Mouse (Mus musculus) forebrain, embryonic 10.5 days (tissue): Measurements from ENCODE around the gene Gm21954. TPM values are rescaled to one million over a fixed set of nuclear protein-coding genes. Genes with fewer than 3 reads are reported as not detected.

ENCODE experiments used
- DNase-seq: peaks from one replicate; pipeline ENCODE4 v3.0.0-alpha.2; 2017; ENCODE audit warnings: low spot score; ENCODE audit errors: extremely low spot score
- H3K27ac ChIP-seq: fragments of 300-500 bp; sonication (generic); 2 replicates; pipeline ENCODE4 v1.5.1; 2016; ENCODE audit warnings: mild to moderate bottlenecking
- H3K27me3 ChIP-seq: fragments of 300-500 bp; sonication (generic); 2 replicates; pipeline ENCODE4 v1.6.1; 2016; ENCODE audit warnings: mild to moderate bottlenecking; ENCODE audit not compliant: poor library complexity, severe bottlenecking
- H3K36me3 ChIP-seq: fragments of 300-500 bp; sonication (generic); replicated peaks from 2 replicates; pipeline ENCODE4 v1.6.1; 2016; ENCODE audit warnings: mild to moderate bottlenecking, moderate library complexity
- H3K4me1 ChIP-seq: fragments of 300-500 bp; sonication (generic); 2 replicates; pipeline ENCODE4 v1.6.1; 2016
- H3K4me3 ChIP-seq: fragments of 300-500 bp; sonication (generic); 2 replicates; pipeline ENCODE4 v1.5.1; 2016; ENCODE audit warnings: mild to moderate bottlenecking, moderate library complexity
- H3K9me3 ChIP-seq: fragments of 300-500 bp; sonication (generic); 2 replicates; pipeline ENCODE4 v1.6.1; 2016; ENCODE audit warnings: mild to moderate bottlenecking, moderate library complexity
- WGBS: fragments of 180-500 bp; shearing (Covaris S2); methylation state at CpG from one replicate; pipeline ENCODE4 v1.1.7; 2016; 5-methylcytosine and 5-hydroxymethylcytosine counted together
- polyA plus RNA-seq: library from polyadenylated mRNA; unstranded; fragments of >200 nt; fragmentation: Nextera tagmentation; extraction: Ambion mirVana; gene quantifications from 2 replicates; pipeline ENCODE4 v1.2.1, GENCODE M21; 2016

Gm21954 gene
- polyA plus RNA-seq, 1 experiment from 2014 or later, result not detected

DNA sequence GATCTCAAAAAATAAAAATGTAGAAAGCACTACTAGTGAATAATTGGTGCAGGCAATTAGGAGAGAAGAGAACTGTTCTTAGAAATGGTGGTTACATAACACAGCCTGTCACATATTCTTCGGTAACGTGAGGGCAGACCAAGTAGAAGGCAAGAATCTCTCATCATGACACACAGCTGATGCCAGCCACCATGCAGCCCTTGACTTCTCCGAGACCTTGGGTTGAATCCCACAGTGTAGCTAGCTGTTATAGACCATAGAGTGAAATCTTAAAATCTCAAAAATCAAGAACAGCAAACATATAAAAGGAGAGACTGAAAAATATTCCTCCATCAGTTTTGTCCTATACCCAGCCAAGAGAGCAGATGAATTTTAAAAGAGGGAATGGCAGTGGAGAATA, 40.8 kb downstream of the Gm21954 start:
- no peaks in the 10 kb centered on the region for H3K36me3 ChIP-seq
- no peak overlapping the region for H3K27ac ChIP-seq
- no peaks in the 10 kb centered on the region for H3K27me3 ChIP-seq
- H3K9me3 ChIP-seq, result no peaks in the 10 kb centered on the region
- no peak overlapping the region for H3K4me3 ChIP-seq
- WGBS, result 95% methylated on average over 3 of the region's 3 CpGs
- no peaks in the 10 kb centered on the region for H3K4me1 ChIP-seq
- DNase-seq, result no peak

GRCm38 (mm10) chr3:55430022-55430549, 41.9 kb downstream of the Gm21954 start:
- WGBS, result 91% methylated on average over 2 of the region's 2 CpGs
- Histone ChIP-seq H3K27ac (no peak overlapping the region), H3K4me1 (no peaks in the 10 kb centered on the region), H3K4me3 (no peak overlapping the region), H3K36me3 (no peaks in the 10 kb centered on the region), H3K27me3 (no peaks in the 10 kb centered on the region), H3K9me3 (no peaks in the 10 kb centered on the region)
- DNase-seq, result no peak

- 25% methylated on average over 11 of the region's 11 CpGs for WGBS
- Histone ChIP-seq H3K4me3 (peak overlapping the region; percentile 30), H3K9me3 (no peaks in the 10 kb centered on the region), H3K27ac (peak overlapping the region; percentile 48; the same call in 1 of the 2 replicates), H3K27me3 (no peaks in the 10 kb centered on the region; the same call in 1 of the 2 replicates), H3K36me3 (no peaks in the 10 kb centered on the region), H3K4me1 (peaks cover 41% of the 10 kb centered on the region)
- peak; percentile 27 for DNase-seq
Observed at GRCm38 (mm10) chr3:55423640-55424397, 48.2 kb downstream of the Gm21954 start.

GRCm38 (mm10) chr3:55420436-55421083, 51.5 kb downstream of the Gm21954 start:
- peaks cover 55% of the 10 kb centered on the region for H3K4me1 ChIP-seq
- 61% methylated on average over 8 of the region's 8 CpGs for WGBS
- no peaks in the 10 kb centered on the region for H3K36me3 ChIP-seq
- H3K27ac ChIP-seq, result no peak overlapping the region
- H3K27me3 ChIP-seq, result no peaks in the 10 kb centered on the region; the same call in 1 of the 2 replicates
- no peak for DNase-seq
- H3K4me3 ChIP-seq, result no peak overlapping the region
- no peaks in the 10 kb centered on the region for H3K9me3 ChIP-seq

- no peak overlapping the region for H3K4me3 ChIP-seq
- no peak for DNase-seq
- peak overlapping the region; percentile 62 for H3K27ac ChIP-seq
- 24% methylated on average over 3 of the region's 3 CpGs for WGBS
- H3K9me3 ChIP-seq, result no peaks in the 10 kb centered on the region
- peaks cover 57% of the 10 kb centered on the region for H3K4me1 ChIP-seq
- no peaks in the 10 kb centered on the region; the same call in 1 of the 2 replicates for H3K27me3 ChIP-seq
- no peaks in the 10 kb centered on the region for H3K36me3 ChIP-seq
Observed at GRCm38 (mm10) chr3:55419334-55419733, 52.7 kb downstream of the Gm21954 start.

DNA sequence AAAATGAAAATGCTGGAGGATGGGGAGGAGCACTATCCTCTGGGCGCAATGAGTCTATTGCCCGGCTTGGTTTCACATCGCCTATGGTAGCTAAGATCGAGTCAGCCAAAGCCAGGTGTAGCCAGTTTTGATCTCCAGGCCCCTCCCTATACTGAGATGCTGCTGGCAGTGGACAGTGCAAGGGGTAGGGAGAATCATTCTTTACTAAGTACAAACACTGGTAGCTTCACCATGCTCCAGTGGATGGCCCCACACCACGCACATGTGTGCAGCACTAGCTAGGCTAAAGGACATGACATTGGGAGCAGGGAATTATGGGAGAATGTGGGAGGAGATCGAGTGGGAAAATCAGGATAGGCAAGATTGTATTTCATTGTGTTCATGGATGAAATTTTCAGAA, 53.2 kb downstream of the Gm21954 start:
- H3K27ac ChIP-seq, result peak overlapping the region; percentile 72
- H3K4me1 ChIP-seq, result peaks cover 52% of the 10 kb centered on the region
- DNase-seq, result no peak
- H3K36me3 ChIP-seq, result no peaks in the 10 kb centered on the region
- no peak overlapping the region for H3K4me3 ChIP-seq
- 62% methylated on average over 6 of the region's 6 CpGs for WGBS
- no peaks in the 10 kb centered on the region; the same call in 1 of the 2 replicates for H3K27me3 ChIP-seq
- H3K9me3 ChIP-seq, result no peaks in the 10 kb centered on the region

- Histone ChIP-seq H3K36me3 (no peaks in the 10 kb centered on the region), H3K4me1 (peaks cover 37% of the 10 kb centered on the region), H3K27me3 (no peaks in the 10 kb centered on the region), H3K9me3 (peaks cover 5% of the 10 kb centered on the region; the same call in 1 of the 2 replicates), H3K27ac (peak overlapping the region; percentile 80), H3K4me3 (peak overlapping the region; percentile 32)
- WGBS, result 11% methylated on average over 14 of the region's 14 CpGs
- peak; percentile 32 for DNase-seq
Observed at GRCm38 (mm10) chr3:55415527-55415950, 56.5 kb downstream of the Gm21954 start.

Other genes starting within 250 kb of the Gm21954 start
- gene Dclk1, start 229.8 kb downstream of the Gm21954 start, polyA plus RNA-seq, result 40.3 and 47.6 TPM in 2 replicates